Mouse (Mus musculus): ENCODE data around the gene Pde8a. TPM values are rescaled to one million over a fixed set of nuclear protein-coding genes. Genes with fewer than 3 reads are reported as not detected.

Pde8a gene
- polyA plus RNA-seq, 1 experiment from 2014 or later, result 1.8 TPM

- no peaks in the 10 kb centered on the region for H3K36me3 ChIP-seq (ENCODE audit: control insufficient read depth, insufficient read depth, low read length)
- H3K9ac ChIP-seq (replicated peaks; ENCODE audit: low read depth, low read length), result no peak overlapping the region
- no peaks in the 10 kb centered on the region for H3K9me3 ChIP-seq (ENCODE audit: control insufficient read depth, low read length)
- H3K4me2 ChIP-seq (ENCODE audit: low read depth, low read length), result no peak overlapping the region
- H3K4me1 ChIP-seq (ENCODE audit: control insufficient read depth, insufficient read depth, low read length), result no peaks in the 10 kb centered on the region
- WGBS, result 32% methylated on average over 7 of the region's 7 CpGs
- H3K4me3 ChIP-seq (ENCODE audit: low read depth, low read length), result no peak overlapping the region
- H3K27me3 ChIP-seq (ENCODE audit: control insufficient read depth, insufficient read depth, low read length), result no peaks in the 10 kb centered on the region
- no peak overlapping the region for H3K27ac ChIP-seq (ENCODE audit: low read depth, low read length)
- ATAC-seq (ENCODE audit: low read depth), result no peak
Observed at GRCm38 (mm10) chr7:81286456-81286855, 73.1 kb downstream of the Pde8a start.

- Histone ChIP-seq H3K9me3 (ENCODE audit: control insufficient read depth, low read length) (no peaks in the 10 kb centered on the region), H3K9ac (replicated peaks; ENCODE audit: low read depth, low read length) (no peak overlapping the region), H3K36me3 (ENCODE audit: control insufficient read depth, insufficient read depth, low read length) (no peaks in the 10 kb centered on the region), H3K27me3 (ENCODE audit: control insufficient read depth, insufficient read depth, low read length) (no peaks in the 10 kb centered on the region), H3K4me1 (ENCODE audit: control insufficient read depth, insufficient read depth, low read length) (no peaks in the 10 kb centered on the region), H3K27ac (ENCODE audit: low read depth, low read length) (no peak overlapping the region), H3K4me2 (ENCODE audit: low read depth, low read length) (no peak overlapping the region), H3K4me3 (ENCODE audit: low read depth, low read length) (no peak overlapping the region)
- ATAC-seq (ENCODE audit: low read depth), result no peak
- WGBS, result 76% methylated on average over 8 of the region's 8 CpGs
Observed at GRCm38 (mm10) chr7:81286946-81287345, 73.5 kb downstream of the Pde8a start.

- ATAC-seq (ENCODE audit: low read depth), result no peak
- no peak overlapping the region for H3K27ac ChIP-seq (ENCODE audit: low read depth, low read length)
- H3K36me3 ChIP-seq (ENCODE audit: control insufficient read depth, insufficient read depth, low read length), result no peaks in the 10 kb centered on the region
- 88% methylated on average over 2 of the region's 2 CpGs for WGBS
- H3K4me2 ChIP-seq (ENCODE audit: low read depth, low read length), result no peak overlapping the region
- H3K9me3 ChIP-seq (ENCODE audit: control insufficient read depth, low read length), result no peaks in the 10 kb centered on the region
- H3K27me3 ChIP-seq (ENCODE audit: control insufficient read depth, insufficient read depth, low read length), result no peaks in the 10 kb centered on the region
- no peak overlapping the region for H3K9ac ChIP-seq (replicated peaks; ENCODE audit: low read depth, low read length)
- H3K4me3 ChIP-seq (ENCODE audit: low read depth, low read length), result no peak overlapping the region
- H3K4me1 ChIP-seq (ENCODE audit: control insufficient read depth, insufficient read depth, low read length), result no peaks in the 10 kb centered on the region
Observed at GRCm38 (mm10) chr7:81295169-81295568, 81.8 kb downstream of the Pde8a start.

GRCm38 (mm10) chr7:81298206-81298605 is 84.8 kb downstream of the Pde8a start:
- Histone ChIP-seq H3K27ac (ENCODE audit: low read depth, low read length) (no peak overlapping the region), H3K9me3 (ENCODE audit: control insufficient read depth, low read length) (no peaks in the 10 kb centered on the region), H3K4me1 (ENCODE audit: control insufficient read depth, insufficient read depth, low read length) (no peaks in the 10 kb centered on the region), H3K36me3 (ENCODE audit: control insufficient read depth, insufficient read depth, low read length) (no peaks in the 10 kb centered on the region), H3K27me3 (ENCODE audit: control insufficient read depth, insufficient read depth, low read length) (no peaks in the 10 kb centered on the region), H3K4me2 (ENCODE audit: low read depth, low read length) (no peak overlapping the region), H3K4me3 (ENCODE audit: low read depth, low read length) (no peak overlapping the region), H3K9ac (replicated peaks; ENCODE audit: low read depth, low read length) (no peak overlapping the region)
- no peak for ATAC-seq (ENCODE audit: low read depth)
- WGBS, result 49% methylated on average over 6 of the region's 6 CpGs

- no peak overlapping the region for H3K27ac ChIP-seq (ENCODE audit: low read depth, low read length)
- H3K9me3 ChIP-seq (ENCODE audit: control insufficient read depth, low read length), result no peaks in the 10 kb centered on the region
- no peak overlapping the region for H3K4me2 ChIP-seq (ENCODE audit: low read depth, low read length)
- peak; percentile 56; the same call in 1 of the 2 replicates for ATAC-seq (ENCODE audit: low read depth)
- H3K36me3 ChIP-seq (ENCODE audit: control insufficient read depth, insufficient read depth, low read length), result no peaks in the 10 kb centered on the region
- H3K4me1 ChIP-seq (ENCODE audit: control insufficient read depth, insufficient read depth, low read length), result no peaks in the 10 kb centered on the region
- WGBS, result 49% methylated on average over 7 of the region's 7 CpGs
- H3K4me3 ChIP-seq (ENCODE audit: low read depth, low read length), result no peak overlapping the region
- H3K9ac ChIP-seq (replicated peaks; ENCODE audit: low read depth, low read length), result no peak overlapping the region
- H3K27me3 ChIP-seq (ENCODE audit: control insufficient read depth, insufficient read depth, low read length), result no peaks in the 10 kb centered on the region
Observed at GRCm38 (mm10) chr7:81301323-81301722, 87.9 kb downstream of the Pde8a start.

GRCm38 (mm10) chr7:81303682-81304081 is 90.3 kb downstream of the Pde8a start:
- Histone ChIP-seq H3K36me3 (ENCODE audit: control insufficient read depth, insufficient read depth, low read length) (no peaks in the 10 kb centered on the region), H3K27me3 (ENCODE audit: control insufficient read depth, insufficient read depth, low read length) (no peaks in the 10 kb centered on the region), H3K9ac (replicated peaks; ENCODE audit: low read depth, low read length) (no peak overlapping the region), H3K27ac (ENCODE audit: low read depth, low read length) (no peak overlapping the region), H3K4me1 (ENCODE audit: control insufficient read depth, insufficient read depth, low read length) (no peaks in the 10 kb centered on the region), H3K9me3 (ENCODE audit: control insufficient read depth, low read length) (no peaks in the 10 kb centered on the region), H3K4me2 (ENCODE audit: low read depth, low read length) (no peak overlapping the region), H3K4me3 (ENCODE audit: low read depth, low read length) (no peak overlapping the region)
- 81% methylated on average over 2 of the region's 2 CpGs for whole genome bisulfite sequencing
- no peak for ATAC-seq (ENCODE audit: low read depth)

GRCm38 (mm10) chr7:81304100-81304499 is 90.7 kb downstream of the Pde8a start:
- no peak overlapping the region for H3K27ac ChIP-seq (ENCODE audit: low read depth, low read length)
- H3K27me3 ChIP-seq (ENCODE audit: control insufficient read depth, insufficient read depth, low read length), result no peaks in the 10 kb centered on the region
- no peak overlapping the region for H3K4me3 ChIP-seq (ENCODE audit: low read depth, low read length)
- no peak overlapping the region for H3K4me2 ChIP-seq (ENCODE audit: low read depth, low read length)
- H3K9ac ChIP-seq (replicated peaks; ENCODE audit: low read depth, low read length), result no peak overlapping the region
- H3K9me3 ChIP-seq (ENCODE audit: control insufficient read depth, low read length), result no peaks in the 10 kb centered on the region
- WGBS, result 89% methylated on average over 5 of the region's 5 CpGs
- no peaks in the 10 kb centered on the region for H3K36me3 ChIP-seq (ENCODE audit: control insufficient read depth, insufficient read depth, low read length)
- no peak for ATAC-seq (ENCODE audit: low read depth)
- H3K4me1 ChIP-seq (ENCODE audit: control insufficient read depth, insufficient read depth, low read length), result no peaks in the 10 kb centered on the region

- Histone ChIP-seq H3K36me3 (ENCODE audit: control insufficient read depth, insufficient read depth, low read length) (no peaks in the 10 kb centered on the region), H3K9me3 (ENCODE audit: control insufficient read depth, low read length) (no peaks in the 10 kb centered on the region), H3K27ac (ENCODE audit: low read depth, low read length) (no peak overlapping the region), H3K4me2 (ENCODE audit: low read depth, low read length) (no peak overlapping the region), H3K4me3 (ENCODE audit: low read depth, low read length) (no peak overlapping the region), H3K9ac (replicated peaks; ENCODE audit: low read depth, low read length) (no peak overlapping the region), H3K27me3 (ENCODE audit: control insufficient read depth, insufficient read depth, low read length) (no peaks in the 10 kb centered on the region), H3K4me1 (ENCODE audit: control insufficient read depth, insufficient read depth, low read length) (no peaks in the 10 kb centered on the region)
- WGBS, result 86% methylated on average over 5 of the region's 5 CpGs
- ATAC-seq (ENCODE audit: low read depth), result no peak
Observed at GRCm38 (mm10) chr7:81304675-81305074, 91.3 kb downstream of the Pde8a start.

GRCm38 (mm10) chr7:81307735-81308134 is 94.3 kb downstream of the Pde8a start:
- Histone ChIP-seq H3K27ac (ENCODE audit: low read depth, low read length) (no peak overlapping the region), H3K27me3 (ENCODE audit: control insufficient read depth, insufficient read depth, low read length) (no peaks in the 10 kb centered on the region), H3K36me3 (ENCODE audit: control insufficient read depth, insufficient read depth, low read length) (no peaks in the 10 kb centered on the region), H3K4me1 (ENCODE audit: control insufficient read depth, insufficient read depth, low read length) (no peaks in the 10 kb centered on the region), H3K9ac (replicated peaks; ENCODE audit: low read depth, low read length) (no peak overlapping the region), H3K9me3 (ENCODE audit: control insufficient read depth, low read length) (no peaks in the 10 kb centered on the region), H3K4me2 (ENCODE audit: low read depth, low read length) (no peak overlapping the region), H3K4me3 (ENCODE audit: low read depth, low read length) (no peak overlapping the region)
- no peak for ATAC-seq (ENCODE audit: low read depth)
- WGBS, result 53% methylated on average over 8 of the region's 8 CpGs

GRCm38 (mm10) chr7:81309247-81309646 is 95.9 kb downstream of the Pde8a start:
- 93% methylated on average over 6 of the region's 6 CpGs for WGBS
- H3K27me3 ChIP-seq (ENCODE audit: control insufficient read depth, insufficient read depth, low read length), result no peaks in the 10 kb centered on the region
- no peaks in the 10 kb centered on the region for H3K36me3 ChIP-seq (ENCODE audit: control insufficient read depth, insufficient read depth, low read length)
- no peak overlapping the region for H3K27ac ChIP-seq (ENCODE audit: low read depth, low read length)
- H3K9ac ChIP-seq (replicated peaks; ENCODE audit: low read depth, low read length), result no peak overlapping the region
- H3K4me1 ChIP-seq (ENCODE audit: control insufficient read depth, insufficient read depth, low read length), result no peaks in the 10 kb centered on the region
- no peaks in the 10 kb centered on the region for H3K9me3 ChIP-seq (ENCODE audit: control insufficient read depth, low read length)
- H3K4me2 ChIP-seq (ENCODE audit: low read depth, low read length), result no peak overlapping the region
- no peak overlapping the region for H3K4me3 ChIP-seq (ENCODE audit: low read depth, low read length)
- no peak for ATAC-seq (ENCODE audit: low read depth)
